Mouse (Mus musculus) thymus, adult 18-20 months (tissue): ENCODE measurements around the gene Nelfcd.

Experiments
- DNase-seq, 2 experiments: peaks; one replicate each; pipeline ENCODE4 v3.0.0; 2022; ENCODE audit warnings: mixed read lengths in 2 of 2

The Nelfcd gene

GRCm38 (mm10) chr2:174415731-174416310 is at the start of gene Nelfcd:
Nelfcd (plus strand) TSS chr2:174415804.
- peak; percentile 87 to 90 for DNase-seq

- DNase-seq = no peak
Observed at GRCm38 (mm10) chr2:174366571-174366970, 49.0 kb upstream of the Nelfcd start.

- DNase-seq = no peak
Observed at GRCm38 (mm10) chr2:174381021-174381420, 34.6 kb upstream of the Nelfcd start.

- DNase-seq = no peak
Observed at GRCm38 (mm10) chr2:174391936-174392335, 23.7 kb upstream of the Nelfcd start.

GRCm38 (mm10) chr2:174392554-174392953 is 23.1 kb upstream of the Nelfcd start:
- no peak for DNase-seq

GRCm38 (mm10) chr2:174393383-174393782 is 22.2 kb upstream of the Nelfcd start:
- DNase-seq = no peak

GRCm38 (mm10) chr2:174396643-174397042 is 19.0 kb upstream of the Nelfcd start:
- DNase-seq = no peak

GRCm38 (mm10) chr2:174397065-174397464 is 18.5 kb upstream of the Nelfcd start:
- DNase-seq = no peak

- no peak for DNase-seq
Observed at GRCm38 (mm10) chr2:174397881-174398280, 17.7 kb upstream of the Nelfcd start.

- no peak for DNase-seq
Observed at GRCm38 (mm10) chr2:174400396-174400795, 15.2 kb upstream of the Nelfcd start.

- DNase-seq = no peak
Observed at GRCm38 (mm10) chr2:174410222-174410621, 5.4 kb upstream of the Nelfcd start.

GRCm38 (mm10) chr2:174413127-174413526 is 2.5 kb upstream of the Nelfcd start:
- DNase-seq = no peak

- DNase-seq = no peak
Observed at GRCm38 (mm10) chr2:174415001-174415730, 438 bp upstream of the Nelfcd start.

- no peak for DNase-seq
Observed at GRCm38 (mm10) chr2:174421107-174421506, 5.5 kb downstream of the Nelfcd start.

GRCm38 (mm10) chr2:174424301-174425085 is 8.9 kb downstream of the Nelfcd start:
- no peak for DNase-seq

GRCm38 (mm10) chr2:174426856-174427255 is 11.3 kb downstream of the Nelfcd start:
- DNase-seq = no peak

GRCm38 (mm10) chr2:174428076-174428835 is 12.7 kb downstream of the Nelfcd start:
- no peak for DNase-seq

GRCm38 (mm10) chr2:174428996-174429591 is 13.5 kb downstream of the Nelfcd start:
- DNase-seq = no peak

- DNase-seq = no peak
Observed at GRCm38 (mm10) chr2:174434943-174435342, 19.3 kb downstream of the Nelfcd start.

- DNase-seq = no peak
Observed at GRCm38 (mm10) chr2:174436076-174436701, 20.6 kb downstream of the Nelfcd start.

GRCm38 (mm10) chr2:174436916-174437696 is 21.5 kb downstream of the Nelfcd start:
- no peak for DNase-seq
